Mouse (Mus musculus): ENCODE measurements at regions not wholly inside any gene's neighbourhood (a gene's known extent, or its start where the extent isn't known, plus 50 kb on each side); places are given as distances from the start of the nearest gene placed in this dataset.

GRCm38 (mm10) chr14:96954462-96954861, 435.6 kb upstream of the Klhl1 start:
- TF ChIP-seq EP300 (IDR thresholded peaks at IDR 0.05) (no peak), CTCF (IDR thresholded peaks at IDR 0.05) (peak; percentile 90)

Data from lung, postnatal 0 days (tissue).